Comparison of ENCODE assay signal across 8 mouse cellular contexts in the genomic region with DNA sequence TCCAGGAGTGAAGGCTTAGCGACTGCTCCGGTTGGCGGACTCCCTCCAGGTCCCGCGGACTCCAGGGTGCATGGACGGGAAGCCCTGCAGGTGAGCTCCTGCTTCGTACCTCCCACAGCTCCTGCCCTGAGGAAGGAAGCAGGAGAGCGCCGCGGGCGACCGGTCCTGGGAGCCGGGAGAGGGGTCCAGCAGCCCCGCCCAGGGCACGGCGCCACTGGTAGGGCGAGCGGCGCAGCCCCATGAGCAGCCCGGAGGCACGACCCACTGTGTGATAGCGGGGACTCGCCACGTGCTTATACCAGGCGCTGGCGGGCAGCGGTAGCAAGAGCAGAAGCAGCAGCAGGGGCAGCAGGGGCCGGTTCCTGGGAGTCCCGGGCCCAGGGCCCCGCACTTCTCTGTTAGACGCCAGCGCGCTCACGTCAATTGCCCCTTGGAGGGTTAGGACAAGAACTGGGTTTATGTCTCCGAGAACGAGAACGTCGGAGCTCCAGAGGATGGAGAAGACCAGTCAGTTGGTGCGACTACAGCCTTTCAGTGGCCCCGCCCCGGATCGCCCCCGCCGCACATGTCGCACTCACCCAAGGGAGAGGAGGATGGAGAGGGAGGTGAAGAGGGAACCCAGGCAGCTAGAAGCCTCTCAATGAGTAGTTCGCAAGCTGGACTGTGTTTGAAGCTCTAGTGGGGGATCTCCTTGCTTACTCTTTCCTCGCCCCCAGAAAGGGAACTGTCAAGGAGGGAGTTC. TPM values are rescaled to one million over a fixed set of nuclear protein-coding genes. Genes with fewer than 3 reads are reported as not detected.
A peak's percentile ranks its signal among the peaks of the same experiment; 100 is the strongest.
DNase-seq lines count a peak whose midpoint lies in the region; ATAC-seq and TF ChIP-seq lines count a peak whose summit lies in the region.

A gene (minus strand): TSS at position 441 of the 742 bp plus-strand sequence.

- ATAC-seq in kidney, embryonic 14.5 days (ENCODE audit: low FRiP score, low TSS enrichment) = peak; percentile 29
- peak; percentile 54; the same call in 1 of the 2 replicates for ATAC-seq in intestine, postnatal 0 days
- ATAC-seq in megakaryocyte progenitor cell, adult 5-6 weeks (replicated peaks; ENCODE audit: poor library complexity) = peak; percentile 78
- ATAC-seq in erythroblast, adult 5-6 weeks (replicated peaks; ENCODE audit: low FRiP score, poor library complexity, severe bottlenecking) = no peak

- no peaks in the 10 kb centered on the region for H3K4me1 ChIP-seq in kidney, embryonic 14.5 days (ENCODE audit: control insufficient read depth, insufficient read depth, low read length)
- H3K4me1 ChIP-seq in embryonic fibroblast, embryonic 13.5 days (ENCODE audit: control insufficient read depth, insufficient read depth, low read length) = peaks cover 3% of the 10 kb centered on the region; the same call in 1 of the 2 replicates
- no peaks in the 10 kb centered on the region for H3K4me1 ChIP-seq in intestine, postnatal 0 days (replicated peaks; ENCODE audit: control insufficient read depth, insufficient read depth, low read length)

- peak within 1 kb of the TSS; percentile 77 for H3K4me2 ChIP-seq in kidney, embryonic 14.5 days (replicated peaks; ENCODE audit: low read depth, low read length)
- H3K4me2 ChIP-seq in intestine, postnatal 0 days (replicated peaks; ENCODE audit: low read depth) = peak within 1 kb of the TSS; percentile 72

- no peak for TF ChIP-seq POLR2A in embryonic fibroblast, embryonic 13.5 days (IDR thresholded peaks at IDR 0.05; ENCODE audit: low read depth, low read length)

- H3K27me3 ChIP-seq in kidney, embryonic 14.5 days (ENCODE audit: control insufficient read depth, insufficient read depth, low read length) = peaks cover 30% of the 10 kb centered on the region
- peaks cover 27% of the 10 kb centered on the region for H3K27me3 ChIP-seq in intestine, postnatal 0 days (replicated peaks; ENCODE audit: control insufficient read depth, insufficient read depth, low read length)

- no peak for TF ChIP-seq CTCF in embryonic fibroblast, embryonic 13.5 days (IDR thresholded peaks at IDR 0.05; ENCODE audit: borderline replicate concordance, insufficient read depth, low read length)
- no peak for TF ChIP-seq CTCF in intestine, postnatal 0 days (IDR thresholded peaks at IDR 0.05; ENCODE audit: low read depth)

- peak within 1 kb of the TSS; percentile 57 for H3K9ac ChIP-seq in kidney, embryonic 14.5 days (ENCODE audit: low read depth, low read length)
- H3K9ac ChIP-seq in intestine, postnatal 0 days (ENCODE audit: low read depth, low read length) = peak within 1 kb of the TSS; percentile 40

- H3K36me3 ChIP-seq in kidney, embryonic 14.5 days (ENCODE audit: control insufficient read depth, insufficient read depth, low read length) = no peaks in the 10 kb centered on the region
- H3K36me3 ChIP-seq in intestine, postnatal 0 days (ENCODE audit: control insufficient read depth, insufficient read depth) = no peaks in the 10 kb centered on the region

- no peaks in the 10 kb centered on the region for H3K9me3 ChIP-seq in kidney, embryonic 14.5 days (ENCODE audit: control insufficient read depth, low read length)
- H3K9me3 ChIP-seq in intestine, postnatal 0 days (ENCODE audit: control insufficient read depth) = no peaks in the 10 kb centered on the region

- peak within 1 kb of the TSS; percentile 48 for H3K4me3 ChIP-seq in kidney, embryonic 14.5 days (ENCODE audit: low read length)
- peak within 1 kb of the TSS; percentile 13 for H3K4me3 ChIP-seq in embryonic fibroblast, embryonic 13.5 days (ENCODE audit: insufficient read depth, low read length)
- H3K4me3 ChIP-seq in intestine, postnatal 0 days (ENCODE audit: low read depth, low read length) = peak within 1 kb of the TSS; percentile 38

- WGBS in kidney, embryonic 14.5 days = 1% methylated on average over 47 of the region's 47 CpGs
- 4% methylated on average over 47 of the region's 47 CpGs for WGBS in intestine, postnatal 0 days

- no peak within 1 kb of the TSS for H3K27ac ChIP-seq in kidney, embryonic 14.5 days (ENCODE audit: low read depth, low read length)
- no peak within 1 kb of the TSS for H3K27ac ChIP-seq in embryonic fibroblast, embryonic 13.5 days (ENCODE audit: insufficient read depth, low read length)
- no peak within 1 kb of the TSS for H3K27ac ChIP-seq in intestine, postnatal 0 days (ENCODE audit: low read depth, low read length)

- no peak for DNase-seq in kidney, adult 8-10 months
- DNase-seq in adrenal gland, adult 18-20 months (ENCODE audit: low spot score in 2 of 2) = no peak
- DNase-seq in right cerebral cortex, adult 2 months (ENCODE audit: low spot score in 2 of 2) = no peak

RNA-seq across cellular contexts. Expression of the gene that starts here (rescaled TPM):
- 0.66 TPM in 1 of 2 replicates, not detected in the other for polyA plus RNA-seq in kidney, embryonic 14.5 days (2014; fragmentation: Nextera tagmentation; extraction: Ambion mirVana)
- not detected in 2 replicates for polyA plus RNA-seq in embryonic fibroblast, embryonic 13.5 days (2011; ENCODE audit: insufficient read length, low read depth, missing spikeins)
- polyA plus RNA-seq in intestine, postnatal 0 days (2015; fragmentation: Nextera tagmentation; extraction: Ambion mirVana) = 0.20 TPM in 1 of 2 replicates, not detected in the other
- not detected in 2 replicates for total RNA-seq in megakaryocyte progenitor cell, adult 5-6 weeks (2015)
- not detected in 2 replicates for total RNA-seq in megakaryocyte progenitor cell, adult 5-6 weeks (2017)
- total RNA-seq in erythroblast, adult 5-6 weeks (2015; ENCODE audit: low replicate concordance) = not detected in 2 replicates
- total RNA-seq in erythroblast, adult 5-6 weeks (2017; ENCODE audit: low replicate concordance) = not detected in 2 replicates
- total RNA-seq in adrenal gland, adult 18-20 months (2021) = not detected

Comparison
In these comparisons a context has a peak if more than half of its experiments do, and no peak if none do; other contexts are left out.
1. Peak in ATAC-seq, H3K4me3 ChIP-seq, H3K9ac ChIP-seq and H3K4me2 ChIP-seq in kidney, embryonic 14.5 days; RNA of the gene not detected or under 1 TPM.
2. Peak in ATAC-seq, H3K4me3 ChIP-seq, H3K9ac ChIP-seq and H3K4me2 ChIP-seq in intestine, postnatal 0 days; RNA of the gene not detected or under 1 TPM.
3. Peak in ATAC-seq in megakaryocyte progenitor cell, adult 5-6 weeks; RNA of the gene not detected or under 1 TPM.